22 mouse cellular contexts compared by ENCODE assay signal in the genomic region with DNA sequence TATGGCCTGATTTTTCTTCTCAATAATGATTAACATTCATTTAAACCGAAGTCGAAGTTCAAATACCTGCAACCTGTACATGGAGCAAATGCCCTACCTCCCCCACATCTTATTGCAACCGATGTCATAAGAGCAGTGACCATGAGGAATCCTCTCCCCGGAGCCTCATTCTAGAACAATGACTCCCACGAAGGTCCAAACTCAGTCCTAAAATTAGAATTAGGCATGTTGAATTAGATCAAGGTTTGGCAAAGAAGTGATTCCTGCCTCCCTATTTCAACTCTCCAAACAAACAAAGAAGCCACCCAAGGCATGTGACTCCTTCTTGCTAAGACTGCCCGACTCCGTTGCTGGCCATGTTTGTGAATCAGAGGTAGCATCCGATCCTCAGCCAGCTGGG.
"Had no signal": no experiment of that assay in that cellular context is flagged by ENCODE, and none has a peak within 500 bp of the region (broad histone marks: within the 10 kb centered on the region; RNA-seq: fewer than 3 reads in every experiment).

No protein-coding gene starts in this region.

- H3K4me3 ChIP-seq: intestine, embryonic 15.5 days; limb, embryonic 12.5 days; limb, embryonic 15.5 days; liver, embryonic 12.5 days; liver, embryonic 15.5 days; neural tube, embryonic 12.5 days; neural tube, embryonic 15.5 days had no signal

- H3K27ac ChIP-seq: intestine, embryonic 15.5 days; kidney, postnatal 0 days; limb, embryonic 12.5 days; limb, embryonic 15.5 days; liver, embryonic 12.5 days; liver, embryonic 15.5 days; neural tube, embryonic 12.5 days; neural tube, embryonic 15.5 days; stomach, postnatal 0 days had no signal

- H3K9me3 ChIP-seq: intestine, embryonic 15.5 days; limb, embryonic 12.5 days; limb, embryonic 15.5 days; liver, embryonic 12.5 days; liver, embryonic 15.5 days; neural tube, embryonic 12.5 days; neural tube, embryonic 15.5 days had no signal

- H3K27me3 ChIP-seq: intestine, embryonic 15.5 days; limb, embryonic 12.5 days; limb, embryonic 15.5 days; liver, embryonic 12.5 days; liver, embryonic 15.5 days; neural tube, embryonic 12.5 days; neural tube, embryonic 15.5 days had no signal

- DNase-seq: kidney, postnatal 4 days; left cerebral cortex, postnatal 4 days; lung, adult 2 months; lung, postnatal 14 days; lung, postnatal 4 days; midbrain, embryonic 14.5 days; right cerebral cortex, adult 18-20 months; right cerebral cortex, postnatal 14 days; right cerebral cortex, postnatal 4 days; thymus, adult 2 months; thymus, postnatal 14 days; thymus, postnatal 4 days had no signal

- H3K4me1 ChIP-seq: intestine, embryonic 15.5 days; limb, embryonic 12.5 days; limb, embryonic 15.5 days; liver, embryonic 12.5 days; liver, embryonic 15.5 days; neural tube, embryonic 12.5 days; neural tube, embryonic 15.5 days had no signal

- H3K9ac ChIP-seq: intestine, embryonic 15.5 days; limb, embryonic 12.5 days; limb, embryonic 15.5 days; liver, embryonic 12.5 days; liver, embryonic 15.5 days; neural tube, embryonic 12.5 days; neural tube, embryonic 15.5 days had no signal

- ATAC-seq: intestine, embryonic 15.5 days; liver, embryonic 12.5 days had no signal

- H3K4me2 ChIP-seq: intestine, embryonic 15.5 days; limb, embryonic 12.5 days; limb, embryonic 15.5 days; liver, embryonic 12.5 days; liver, embryonic 15.5 days; midbrain, embryonic 11.5 days; neural tube, embryonic 12.5 days; neural tube, embryonic 15.5 days had no signal

- H3K36me3 ChIP-seq: intestine, embryonic 15.5 days; limb, embryonic 12.5 days; limb, embryonic 15.5 days; liver, embryonic 12.5 days; liver, embryonic 15.5 days; neural tube, embryonic 12.5 days; neural tube, embryonic 15.5 days had no signal
